Mouse (Mus musculus): ENCODE data around the gene Rrp8.

The Rrp8 gene

DNA sequence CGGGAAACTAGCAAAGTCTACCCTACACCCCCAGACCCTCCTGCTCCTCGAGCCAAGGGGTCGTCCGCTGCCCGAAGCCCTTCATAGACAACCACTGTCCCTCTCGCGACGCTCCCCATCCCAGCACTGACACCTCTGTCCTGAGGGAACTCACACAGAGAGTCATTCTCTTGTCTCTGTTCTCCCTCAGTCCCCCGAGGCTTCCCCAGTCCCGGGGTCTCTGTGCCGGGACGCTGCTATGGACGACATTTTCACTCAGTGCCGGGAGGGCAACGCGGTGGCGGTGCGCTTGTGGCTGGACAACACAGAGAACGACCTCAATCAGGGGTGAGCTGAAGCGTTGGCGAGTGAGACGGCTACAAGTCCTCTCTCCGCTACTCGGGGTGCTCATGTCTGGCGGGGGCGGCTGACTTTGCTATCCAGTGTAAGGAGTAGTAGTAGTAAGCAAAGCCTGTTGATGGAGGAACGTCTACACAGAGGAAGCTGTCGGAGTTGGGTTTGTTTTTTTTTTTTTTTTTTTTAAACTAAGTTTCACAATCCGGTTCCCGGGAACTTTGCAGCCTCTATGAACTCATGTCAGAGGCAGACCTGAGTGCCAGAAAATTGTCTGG, at the start of gene Rrp8:
Gene Rrp8 (minus strand): TSS at position 475 of the 611 bp plus-strand sequence.
- Histone ChIP-seq H3K36me3 (ENCODE audit: insufficient read depth, low read length) (peaks cover 58% of the 10 kb centered on the region), H3K4me1 (replicated peaks; ENCODE audit: low read depth, low read length) (peaks cover 58% of the 10 kb centered on the region), H3K9me3 (ENCODE audit: low read length) (no peaks in the 10 kb centered on the region), H3K27me3 (ENCODE audit: insufficient read depth, low read length) (peaks cover 5% of the 10 kb centered on the region; the same call in 1 of the 2 replicates), H3K4me3 (replicated peaks; ENCODE audit: low read length) (peak within 1 kb of the TSS; percentile 92)
- TF ChIP-seq POU5F1 (IDR thresholded peaks at IDR 0.05; ENCODE audit: borderline replicate concordance, low read length), result no peak
- no peak for TF ChIP-seq CTCF (conservative IDR thresholded peaks at IDR 0.05; ENCODE audit: low read length)
- TF ChIP-seq NANOG (IDR thresholded peaks at IDR 0.05; ENCODE audit: borderline replicate concordance, low read length), result no peak

DNA sequence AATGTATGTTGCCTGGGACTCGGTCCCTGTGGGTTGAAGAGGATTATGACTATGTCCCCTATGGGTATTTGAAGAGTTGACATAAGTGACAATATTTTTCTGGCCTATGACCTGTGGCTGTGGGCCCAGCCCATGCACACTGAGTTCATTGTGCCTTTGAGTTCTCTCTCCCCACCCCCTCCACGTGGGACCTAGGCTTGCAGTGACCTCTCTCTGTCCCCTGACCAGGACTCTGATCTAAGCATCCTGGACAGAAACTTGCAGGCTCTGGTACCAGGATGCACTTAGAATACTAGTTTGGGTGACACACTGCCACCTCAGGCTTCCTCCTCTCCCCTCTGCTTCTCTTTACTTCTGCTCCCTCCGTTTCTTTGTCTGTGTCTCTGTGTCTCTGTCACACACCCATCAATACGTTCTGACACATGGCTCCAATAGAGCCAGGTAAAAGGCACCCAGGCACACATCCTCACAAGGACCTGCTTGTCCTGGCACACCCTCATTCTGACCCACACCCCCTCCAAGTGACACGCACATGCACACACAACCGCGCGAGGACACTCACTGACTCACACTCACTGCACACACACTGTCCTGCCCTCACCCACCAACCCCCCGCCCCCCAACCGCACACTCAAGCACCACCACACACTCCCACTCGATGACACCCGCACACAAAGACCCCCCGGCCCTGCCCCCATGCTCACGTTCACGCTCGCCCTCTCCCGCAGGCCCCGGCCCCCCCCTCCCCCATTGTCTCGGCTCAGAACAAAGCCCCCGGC, 49.5 kb upstream of the Rrp8 start:
- H3K36me3 ChIP-seq (ENCODE audit: insufficient read depth, low read length), result no peaks in the 10 kb centered on the region
- TF ChIP-seq POU5F1 (IDR thresholded peaks at IDR 0.05; ENCODE audit: borderline replicate concordance, low read length) (no peak), NANOG (IDR thresholded peaks at IDR 0.05; ENCODE audit: borderline replicate concordance, low read length) (no peak), CTCF (conservative IDR thresholded peaks at IDR 0.05; ENCODE audit: low read length) (no peak)
- H3K4me3 ChIP-seq (replicated peaks; ENCODE audit: low read length), result peak overlapping the region; percentile 78
- 0 out of 2 replicates have a peak, but pooled peaks cover 3% of the 10 kb centered on the region for H3K9me3 ChIP-seq (ENCODE audit: low read length)
- H3K27me3 ChIP-seq (ENCODE audit: insufficient read depth, low read length), result peaks cover 94% of the 10 kb centered on the region
- H3K4me1 ChIP-seq (replicated peaks; ENCODE audit: low read depth, low read length), result peaks cover 5% of the 10 kb centered on the region

DNA sequence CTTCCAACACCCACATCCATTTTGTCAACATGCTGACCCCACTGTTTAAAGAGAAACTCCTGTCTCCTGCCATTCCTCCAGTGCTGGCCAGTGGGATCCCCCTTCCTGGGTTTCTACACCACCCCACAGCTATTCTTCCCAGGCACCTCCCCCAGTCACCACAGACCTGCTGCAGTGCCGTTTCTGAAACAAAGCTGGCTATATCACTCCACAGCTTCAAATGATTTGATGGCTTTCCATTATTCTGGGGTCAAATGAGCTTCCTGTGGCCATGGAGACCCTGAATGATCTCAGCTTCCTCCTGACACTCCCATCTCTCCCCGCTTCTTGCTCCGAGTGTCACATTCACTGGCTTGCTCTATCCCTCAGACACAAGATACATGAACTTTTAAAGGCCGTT, 47.4 kb upstream of the Rrp8 start:
- Histone ChIP-seq H3K36me3 (ENCODE audit: insufficient read depth, low read length) (no peaks in the 10 kb centered on the region), H3K9me3 (ENCODE audit: low read length) (0 out of 2 replicates have a peak, but pooled peaks cover 3% of the 10 kb centered on the region), H3K4me3 (replicated peaks; ENCODE audit: low read length) (no peak overlapping the region), H3K27me3 (ENCODE audit: insufficient read depth, low read length) (peaks cover 93% of the 10 kb centered on the region), H3K4me1 (replicated peaks; ENCODE audit: low read depth, low read length) (peaks cover 5% of the 10 kb centered on the region)
- TF ChIP-seq POU5F1 (IDR thresholded peaks at IDR 0.05; ENCODE audit: borderline replicate concordance, low read length), result no peak
- no peak for TF ChIP-seq CTCF (conservative IDR thresholded peaks at IDR 0.05; ENCODE audit: low read length)
- no peak for TF ChIP-seq NANOG (IDR thresholded peaks at IDR 0.05; ENCODE audit: borderline replicate concordance, low read length)

GRCm38 (mm10) chr7:105783861-105784260, 46.7 kb upstream of the Rrp8 start:
- H3K4me3 ChIP-seq (replicated peaks; ENCODE audit: low read length), result no peak overlapping the region
- H3K27me3 ChIP-seq (ENCODE audit: insufficient read depth, low read length), result peaks cover 90% of the 10 kb centered on the region
- H3K9me3 ChIP-seq (ENCODE audit: low read length), result 0 out of 2 replicates have a peak, but pooled peaks cover 3% of the 10 kb centered on the region
- H3K4me1 ChIP-seq (replicated peaks; ENCODE audit: low read depth, low read length), result peaks cover 5% of the 10 kb centered on the region
- no peaks in the 10 kb centered on the region for H3K36me3 ChIP-seq (ENCODE audit: insufficient read depth, low read length)
- TF ChIP-seq NANOG (IDR thresholded peaks at IDR 0.05; ENCODE audit: borderline replicate concordance, low read length) (no peak), CTCF (conservative IDR thresholded peaks at IDR 0.05; ENCODE audit: low read length) (no peak), POU5F1 (IDR thresholded peaks at IDR 0.05; ENCODE audit: borderline replicate concordance, low read length) (no peak)

- Histone ChIP-seq H3K4me1 (replicated peaks; ENCODE audit: low read depth, low read length) (no peaks in the 10 kb centered on the region), H3K4me3 (replicated peaks; ENCODE audit: low read length) (no peak overlapping the region), H3K27me3 (ENCODE audit: insufficient read depth, low read length) (peaks cover 71% of the 10 kb centered on the region), H3K36me3 (ENCODE audit: insufficient read depth, low read length) (no peaks in the 10 kb centered on the region), H3K9me3 (ENCODE audit: low read length) (no peaks in the 10 kb centered on the region)
- TF ChIP-seq POU5F1 (IDR thresholded peaks at IDR 0.05; ENCODE audit: borderline replicate concordance, low read length), result no peak
- no peak for TF ChIP-seq NANOG (IDR thresholded peaks at IDR 0.05; ENCODE audit: borderline replicate concordance, low read length)
- no peak for TF ChIP-seq CTCF (conservative IDR thresholded peaks at IDR 0.05; ENCODE audit: low read length)
Measured at GRCm38 (mm10) chr7:105778553-105779265, 41.5 kb upstream of the Rrp8 start.

DNA sequence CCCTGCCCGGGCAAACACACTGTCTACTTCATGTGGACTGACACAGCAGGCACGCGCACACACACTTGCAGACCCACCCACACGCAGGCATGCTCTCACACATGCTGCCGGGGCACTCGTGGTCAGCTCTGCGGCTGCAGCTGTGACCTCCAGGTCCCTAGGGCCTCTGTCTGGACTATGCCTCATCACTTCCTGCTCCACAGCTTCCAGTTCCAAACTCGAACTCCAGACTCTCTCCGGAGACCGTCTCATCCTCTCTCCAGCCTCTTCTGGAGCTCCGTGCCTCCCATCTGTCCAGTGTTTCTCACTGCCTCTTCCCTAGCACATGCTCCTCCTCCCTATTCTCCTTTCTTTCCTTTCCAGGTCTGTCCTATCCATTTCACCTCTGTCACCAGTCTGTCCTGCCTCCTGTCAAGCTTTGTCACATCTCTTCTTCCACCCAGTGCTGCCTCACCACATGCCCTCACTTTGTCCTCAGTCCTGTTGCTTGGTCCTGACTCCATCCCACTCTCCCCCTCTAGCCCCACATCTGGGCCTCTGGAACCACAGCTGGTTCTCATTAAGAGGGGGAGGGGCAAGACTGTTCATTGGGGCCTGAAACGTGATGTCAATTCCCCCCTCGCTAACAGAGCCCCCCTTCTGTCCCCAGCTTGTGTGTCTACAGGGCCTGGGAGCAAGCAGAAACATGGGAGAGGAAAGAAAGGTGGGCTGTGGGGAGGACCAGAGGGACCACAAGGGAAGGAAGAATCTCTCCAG, 40.8 kb upstream of the Rrp8 start:
- Histone ChIP-seq H3K4me1 (replicated peaks; ENCODE audit: low read depth, low read length) (no peaks in the 10 kb centered on the region), H3K36me3 (ENCODE audit: insufficient read depth, low read length) (no peaks in the 10 kb centered on the region), H3K9me3 (ENCODE audit: low read length) (no peaks in the 10 kb centered on the region), H3K27me3 (ENCODE audit: insufficient read depth, low read length) (peaks cover 70% of the 10 kb centered on the region), H3K4me3 (replicated peaks; ENCODE audit: low read length) (no peak overlapping the region)
- TF ChIP-seq CTCF (conservative IDR thresholded peaks at IDR 0.05; ENCODE audit: low read length), result no peak
- no peak for TF ChIP-seq NANOG (IDR thresholded peaks at IDR 0.05; ENCODE audit: borderline replicate concordance, low read length)
- no peak for TF ChIP-seq POU5F1 (IDR thresholded peaks at IDR 0.05; ENCODE audit: borderline replicate concordance, low read length)

GRCm38 (mm10) chr7:105777316-105777715, 40.1 kb upstream of the Rrp8 start:
- no peak overlapping the region for H3K4me3 ChIP-seq (replicated peaks; ENCODE audit: low read length)
- H3K4me1 ChIP-seq (replicated peaks; ENCODE audit: low read depth, low read length), result peaks cover 5% of the 10 kb centered on the region; the same call in 1 of the 2 replicates
- peaks cover 70% of the 10 kb centered on the region for H3K27me3 ChIP-seq (ENCODE audit: insufficient read depth, low read length)
- H3K36me3 ChIP-seq (ENCODE audit: insufficient read depth, low read length), result no peaks in the 10 kb centered on the region
- no peak for TF ChIP-seq NANOG (IDR thresholded peaks at IDR 0.05; ENCODE audit: borderline replicate concordance, low read length)
- TF ChIP-seq CTCF (conservative IDR thresholded peaks at IDR 0.05; ENCODE audit: low read length), result no peak
- no peak for TF ChIP-seq POU5F1 (IDR thresholded peaks at IDR 0.05; ENCODE audit: borderline replicate concordance, low read length)
- no peaks in the 10 kb centered on the region for H3K9me3 ChIP-seq (ENCODE audit: low read length)

Measured in E14TG2a.4 (cell line).